In the genomic region with DNA sequence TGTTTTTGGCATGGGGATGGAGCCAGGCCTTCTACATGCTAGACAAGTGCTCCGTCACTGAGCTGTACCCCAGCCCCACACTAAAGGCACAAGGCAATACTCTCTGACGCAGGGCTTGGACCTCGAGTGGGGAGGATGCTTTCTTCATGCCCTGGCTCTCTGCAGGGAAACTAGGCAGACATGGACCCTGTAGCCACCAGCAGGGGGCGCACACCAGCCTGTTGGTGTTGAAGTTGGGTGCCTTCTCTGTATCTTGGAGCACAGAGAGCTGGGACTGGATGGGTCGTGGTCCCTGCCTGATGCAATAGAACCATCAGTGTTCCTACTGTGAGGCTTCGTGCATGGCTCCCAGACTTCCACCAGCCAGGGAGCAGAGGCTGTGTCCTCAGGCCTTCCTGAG, we compare ENCODE assay signal across 9 mouse cellular contexts. TPM values are rescaled to one million over a fixed set of nuclear protein-coding genes. Genes with fewer than 3 reads are reported as not detected.
A peak's percentile ranks its signal among the peaks of the same experiment; 100 is the strongest.
DNase-seq lines count a peak whose midpoint lies in the region; ATAC-seq and TF ChIP-seq lines count a peak whose summit lies in the region.
"Had no signal": no experiment of that assay in that cellular context is flagged by ENCODE, and none has a peak within 500 bp of the region (broad histone marks: within the 10 kb centered on the region; RNA-seq: fewer than 3 reads in every experiment).

No protein-coding gene starts in this region.

- no peaks in the 10 kb centered on the region; the same call in 1 of the 2 replicates for H3K36me3 ChIP-seq in forebrain, postnatal 0 days (ENCODE audit: insufficient read depth)
- peaks cover 3% of the 10 kb centered on the region for H3K36me3 ChIP-seq in neural tube, embryonic 11.5 days (ENCODE audit: control insufficient read depth, insufficient read depth, low read length)

- H3K27me3 ChIP-seq in forebrain, postnatal 0 days (ENCODE audit: insufficient read depth, low read length): no peaks in the 10 kb centered on the region
- no peaks in the 10 kb centered on the region for H3K27me3 ChIP-seq in neural tube, embryonic 11.5 days (ENCODE audit: control insufficient read depth, insufficient read depth, low read length)

- no peak for TF ChIP-seq POLR2A in brain, embryonic 14.5 days (IDR thresholded peaks at IDR 0.05; ENCODE audit: borderline replicate concordance, extremely low read depth, insufficient read depth, insufficient read length, poor library complexity, severe bottlenecking)

- H3K27ac ChIP-seq in forebrain, postnatal 0 days (ENCODE audit: low read depth, low read length): no peak overlapping the region
- no peak overlapping the region for H3K27ac ChIP-seq in neural tube, embryonic 11.5 days (ENCODE audit: low read depth, low read length)
- H3K27ac ChIP-seq: macrophage had no signal

- H3K9ac ChIP-seq in forebrain, postnatal 0 days: no peak overlapping the region
- H3K9ac ChIP-seq in neural tube, embryonic 11.5 days (ENCODE audit: low read length): no peak overlapping the region

- no peak overlapping the region for H3K4me2 ChIP-seq in forebrain, postnatal 0 days (ENCODE audit: low read depth)
- no peak overlapping the region for H3K4me2 ChIP-seq in neural tube, embryonic 11.5 days (ENCODE audit: low read depth)

- H3K9me3 ChIP-seq in forebrain, postnatal 0 days (ENCODE audit: low read length): no peaks in the 10 kb centered on the region
- no peaks in the 10 kb centered on the region for H3K9me3 ChIP-seq in neural tube, embryonic 11.5 days (ENCODE audit: control insufficient read depth, low read length)

- 46% methylated on average over 6 of the region's 6 CpGs for WGBS in forebrain, postnatal 0 days
- 50% methylated on average over 6 of the region's 6 CpGs for WGBS in neural tube, embryonic 11.5 days

- H3K4me1 ChIP-seq in forebrain, postnatal 0 days (ENCODE audit: insufficient read depth): no peaks in the 10 kb centered on the region
- H3K4me1 ChIP-seq in neural tube, embryonic 11.5 days (ENCODE audit: control insufficient read depth, insufficient read depth, low read length): no peaks in the 10 kb centered on the region

- DNase-seq in kidney, adult 8-10 months: peak; percentile 22 to 48
- no peak for DNase-seq in kidney, adult 11 months
- peak; percentile 69 for DNase-seq in ES-CJ7 (ENCODE audit: low read depth, low spot score)
- DNase-seq in brain, embryonic 14.5 days (ENCODE audit: low read depth): peak; percentile 58
- peak; percentile 52 for DNase-seq in forebrain, postnatal 0 days
- peak; percentile 61 to 71 for DNase-seq in layer of hippocampus, postnatal 25 days (ENCODE audit: extremely low spot score in 1 of 2, low spot score in 1 of 2)
- DNase-seq in neural tube, embryonic 11.5 days (ENCODE audit: low spot score): peak; percentile 64

- ATAC-seq in forebrain, postnatal 0 days: peak; percentile 71
- ATAC-seq in neural tube, embryonic 11.5 days (ENCODE audit: insufficient read depth, low FRiP score, low TSS enrichment): no peak
- no peak for ATAC-seq in monocyte, adult 5-6 weeks (replicated peaks; ENCODE audit: insufficient number of reproducible peaks, low FRiP score, low TSS enrichment, poor library complexity, severe bottlenecking)

- peak; percentile 84 for TF ChIP-seq CTCF in brain, embryonic 14.5 days (IDR thresholded peaks at IDR 0.05; ENCODE audit: borderline replicate concordance, extremely low read depth, insufficient read depth, insufficient read length)
- TF ChIP-seq CTCF in forebrain, postnatal 0 days (IDR thresholded peaks at IDR 0.05; ENCODE audit: low read depth): peak; percentile 80

- H3K4me3 ChIP-seq in forebrain, postnatal 0 days (ENCODE audit: low read depth, low read length): no peak overlapping the region
- H3K4me3 ChIP-seq in neural tube, embryonic 11.5 days (ENCODE audit: low read depth, low read length): no peak overlapping the region

RNA-seq across cellular contexts. Expression of a gene that starts 10.3 kb away (rescaled TPM):
- polyA plus RNA-seq in brain, embryonic 14.5 days (2012; rRNA removed): 13.8 and 18.1 TPM in 2 replicates
- 10.8 and 13.9 TPM in 2 replicates for total RNA-seq in forebrain, postnatal 0 days (2014; rRNA removed)
- 10.3 and 12.7 TPM in 2 replicates for polyA plus RNA-seq in forebrain, postnatal 0 days (2015; fragmentation: Nextera tagmentation; extraction: Ambion mirVana)
- total RNA-seq in layer of hippocampus, postnatal 25 days (2021): 10 to 100 TPM; 27.8 to 28.2 TPM
- 11.3 and 14.6 TPM in 2 replicates for polyA plus RNA-seq in neural tube, embryonic 11.5 days (2014; fragmentation: Nextera tagmentation; extraction: Ambion mirVana)
- 13.3 to 21.5 TPM (median 20.8 TPM) in 3 replicates for total RNA-seq in monocyte, adult 5-6 weeks (2017)

RNA-seq across cellular contexts. Expression of a gene that starts 23.6 kb away (rescaled TPM):
- 169 and 202 TPM in 2 replicates for polyA plus RNA-seq in brain, embryonic 14.5 days (2012; rRNA removed)
- 296 and 353 TPM in 2 replicates for total RNA-seq in forebrain, postnatal 0 days (2014; rRNA removed)
- 477 and 530 TPM in 2 replicates for polyA plus RNA-seq in forebrain, postnatal 0 days (2015; fragmentation: Nextera tagmentation; extraction: Ambion mirVana)
- 100 to 1,000 TPM; 569 to 617 TPM for total RNA-seq in layer of hippocampus, postnatal 25 days (2021)
- 570 and 602 TPM in 2 replicates for polyA plus RNA-seq in neural tube, embryonic 11.5 days (2014; fragmentation: Nextera tagmentation; extraction: Ambion mirVana)
- total RNA-seq in monocyte, adult 5-6 weeks (2017): 214 to 260 TPM (median 240 TPM) in 3 replicates

RNA-seq across cellular contexts. Expression of a gene that starts 48.2 kb away (rescaled TPM):
- polyA plus RNA-seq in brain, embryonic 14.5 days (2012; rRNA removed): 49.0 and 66.7 TPM in 2 replicates
- total RNA-seq in forebrain, postnatal 0 days (2014; rRNA removed): 171 and 177 TPM in 2 replicates
- polyA plus RNA-seq in forebrain, postnatal 0 days (2015; fragmentation: Nextera tagmentation; extraction: Ambion mirVana): 75.5 and 96.1 TPM in 2 replicates
- 100 to 1,000 TPM; 388 to 418 TPM for total RNA-seq in layer of hippocampus, postnatal 25 days (2021)
- polyA plus RNA-seq in neural tube, embryonic 11.5 days (2014; fragmentation: Nextera tagmentation; extraction: Ambion mirVana): 8.7 and 9.5 TPM in 2 replicates
- total RNA-seq in monocyte, adult 5-6 weeks (2017): 0.10 TPM in 1 of 3 replicates, not detected in the others
- polyA plus RNA-seq: macrophage had no signal

Comparison
In these comparisons a context has a peak if more than half of its experiments do, and no peak if none do; other contexts are left out.
1. RNA of a gene that starts 48.2 kb away (total RNA-seq): 388 to 418 TPM in layer of hippocampus, postnatal 25 days and 171 to 177 TPM in forebrain, postnatal 0 days; 0.10 TPM in monocyte, adult 5-6 weeks; every median in the first group is over 100 times any median in the second.